Mouse (Mus musculus): ENCODE data around the gene Plekha5. TPM values are rescaled to one million over a fixed set of nuclear protein-coding genes. Genes with fewer than 3 reads are reported as not detected.
"Not testable (repeated sequence)": the region's sequence is repeated elsewhere in the genome, so short reads cannot be mapped to it uniquely, and the experiment has no call there.

Plekha5 gene
- total RNA-seq, 2 experiments from 2014 or later: 78.0 to 107 TPM

DNA sequence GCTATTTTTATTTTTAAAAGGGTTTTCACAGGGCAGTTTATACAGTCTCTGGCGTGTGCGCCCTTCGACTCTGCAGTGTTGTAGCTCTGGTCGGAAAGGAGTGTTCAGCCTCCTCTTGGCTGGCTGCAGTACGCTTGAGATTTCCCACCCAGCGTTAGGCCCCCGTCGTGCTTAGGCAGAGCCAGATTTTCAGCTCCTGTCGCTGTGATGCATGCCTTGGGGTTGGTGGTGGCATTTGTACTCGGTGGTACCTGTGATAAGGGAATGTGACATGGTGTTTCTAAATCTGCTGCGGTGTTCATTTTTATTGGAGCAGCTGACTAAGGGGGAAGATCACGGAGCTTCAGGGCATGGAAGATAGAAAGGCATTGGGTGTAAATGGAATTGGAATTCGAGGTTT lies 95.2 kb downstream of the Plekha5 start:
- no peak for DNase-seq (ENCODE audit: extremely low spot score in 1 of 2, low spot score in 1 of 2)

DNA sequence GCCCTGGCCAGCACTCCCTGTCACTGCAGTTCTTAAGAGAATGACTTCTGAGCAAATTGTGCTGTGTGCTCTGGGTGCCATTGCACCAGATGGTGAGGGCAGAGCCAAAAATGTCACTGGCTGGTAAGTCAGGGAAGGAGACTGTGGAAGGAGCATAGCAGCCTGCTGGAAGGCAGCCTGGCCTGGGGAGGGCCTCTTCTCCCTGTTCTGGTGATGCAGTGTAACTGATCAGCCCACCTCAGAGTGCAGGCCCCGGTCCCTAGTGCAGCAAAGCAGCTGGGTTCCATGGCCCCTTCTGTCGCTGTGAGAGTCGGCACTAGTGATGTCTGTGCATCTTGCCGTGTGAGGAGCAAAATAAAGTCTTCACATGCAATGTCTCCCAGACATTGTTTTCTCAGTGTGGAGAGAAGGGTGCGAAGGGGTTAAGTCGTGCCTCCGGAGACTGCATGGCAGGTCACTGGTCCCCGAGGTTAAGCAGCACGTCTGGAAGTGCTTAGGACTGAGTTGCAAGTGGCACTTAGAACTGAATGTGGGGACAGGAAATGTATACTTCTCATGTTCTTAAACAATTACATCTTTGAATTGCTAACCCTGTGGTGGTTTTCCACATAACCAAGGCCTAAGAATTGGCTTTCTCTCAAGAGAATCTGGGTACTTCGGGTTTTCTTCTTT lies 95.8 kb downstream of the Plekha5 start:
- DNase-seq (ENCODE audit: extremely low spot score in 1 of 2, low spot score in 1 of 2): no peak

- no peak for DNase-seq (ENCODE audit: extremely low spot score in 1 of 2, low spot score in 1 of 2)
Measured at GRCm38 (mm10) chr6:140520961-140521360, 97.1 kb downstream of the Plekha5 start.

- DNase-seq (ENCODE audit: extremely low spot score in 1 of 2, low spot score in 1 of 2): no peak
Measured at GRCm38 (mm10) chr6:140521832-140522231, 98.0 kb downstream of the Plekha5 start.

GRCm38 (mm10) chr6:140523600-140523999 lies 99.7 kb downstream of the Plekha5 start:
- DNase-seq (ENCODE audit: extremely low spot score in 1 of 2, low spot score in 1 of 2): no peak

DNA sequence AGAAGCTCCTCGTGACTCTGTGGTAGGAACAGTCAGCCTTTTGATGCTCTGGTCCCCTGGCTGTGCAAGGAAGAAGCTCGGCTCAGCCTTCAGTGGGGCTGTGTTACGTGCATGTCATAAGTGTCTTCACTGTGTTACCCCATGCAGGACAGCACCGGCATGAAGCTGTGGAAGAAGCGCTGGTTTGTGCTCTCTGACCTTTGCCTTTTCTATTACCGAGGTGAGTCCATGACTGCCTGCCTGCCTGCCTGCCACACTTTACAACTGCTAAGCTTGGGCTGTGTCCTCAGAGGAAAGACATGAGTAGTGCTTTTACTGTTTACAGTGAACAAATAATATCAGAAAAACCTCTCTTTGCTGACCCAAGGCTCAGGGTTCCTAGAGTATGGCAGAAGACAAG lies 104.6 kb downstream of the Plekha5 start:
- no peak for DNase-seq (ENCODE audit: extremely low spot score in 1 of 2, low spot score in 1 of 2)

GRCm38 (mm10) chr6:140532858-140533257 lies 109.0 kb downstream of the Plekha5 start:
- DNase-seq (ENCODE audit: extremely low spot score in 1 of 2, low spot score in 1 of 2): not testable (repeated sequence)

- no peak for DNase-seq (ENCODE audit: extremely low spot score in 1 of 2, low spot score in 1 of 2)
Measured at GRCm38 (mm10) chr6:140533606-140534005, 109.8 kb downstream of the Plekha5 start.

DNA sequence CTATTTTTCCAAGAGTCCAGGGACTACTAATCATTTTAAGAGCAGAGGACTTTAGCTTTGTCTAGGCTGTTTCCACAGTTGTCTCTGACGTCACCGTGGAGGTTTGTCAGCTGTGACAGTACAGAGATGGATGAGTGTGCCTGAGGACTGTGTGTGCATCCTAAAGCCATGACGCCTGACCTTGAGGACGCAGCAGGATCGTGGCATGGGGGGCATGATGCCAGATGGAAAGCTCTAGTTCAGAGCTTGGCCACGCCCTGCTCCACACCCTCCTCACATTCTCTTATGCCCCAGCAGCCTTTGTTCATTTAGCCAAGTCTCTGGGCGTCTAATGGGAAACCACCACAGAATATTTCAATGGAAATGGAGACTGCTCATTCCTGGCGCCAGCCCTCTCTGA lies 111.7 kb downstream of the Plekha5 start:
- no peak for DNase-seq (ENCODE audit: extremely low spot score in 1 of 2, low spot score in 1 of 2)

DNA sequence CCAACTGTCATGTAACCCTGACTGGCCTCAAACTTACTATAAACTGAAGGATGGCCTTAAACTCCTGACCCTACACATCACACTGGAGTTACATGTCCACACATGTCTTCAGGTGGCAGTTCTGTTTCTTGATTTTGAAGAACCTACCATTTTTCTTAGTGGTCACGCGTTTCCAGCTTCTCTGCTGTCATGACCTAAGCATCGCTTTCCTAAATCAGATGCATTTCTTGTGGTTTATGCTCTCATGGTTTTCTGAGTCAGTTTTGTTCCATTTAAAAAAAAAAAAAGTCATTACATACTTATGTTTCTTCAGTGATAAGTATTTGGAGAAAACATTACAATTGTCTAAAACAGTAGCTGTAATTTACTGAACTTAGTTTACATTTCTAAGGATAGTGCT lies 118.1 kb downstream of the Plekha5 start:
- DNase-seq (ENCODE audit: extremely low spot score in 1 of 2, low spot score in 1 of 2): no peak

GRCm38 (mm10) chr6:140543005-140543794 lies 119.3 kb downstream of the Plekha5 start:
- DNase-seq (ENCODE audit: extremely low spot score in 1 of 2, low spot score in 1 of 2): no peak

DNA sequence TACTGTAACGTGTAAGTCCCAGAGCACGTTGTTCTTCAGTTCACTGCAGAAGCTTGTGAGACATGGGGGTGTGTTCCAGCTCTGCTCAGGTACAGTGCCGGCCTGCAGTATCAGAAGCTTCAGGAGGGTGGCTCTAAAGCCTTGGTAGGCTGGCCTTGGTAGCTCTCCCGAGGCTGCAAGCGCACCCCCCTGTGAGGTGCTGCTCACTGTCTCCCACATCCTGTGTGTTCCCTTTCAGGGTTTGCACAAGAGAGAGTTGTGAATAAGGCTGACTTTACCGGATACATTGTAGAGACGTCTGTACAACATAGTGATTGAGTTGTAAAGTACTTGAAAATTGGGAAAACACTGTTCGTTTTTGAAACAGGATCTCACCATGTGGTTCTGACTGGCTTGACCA lies 122.2 kb downstream of the Plekha5 start:
- no peak for DNase-seq (ENCODE audit: extremely low spot score in 1 of 2, low spot score in 1 of 2)

DNA sequence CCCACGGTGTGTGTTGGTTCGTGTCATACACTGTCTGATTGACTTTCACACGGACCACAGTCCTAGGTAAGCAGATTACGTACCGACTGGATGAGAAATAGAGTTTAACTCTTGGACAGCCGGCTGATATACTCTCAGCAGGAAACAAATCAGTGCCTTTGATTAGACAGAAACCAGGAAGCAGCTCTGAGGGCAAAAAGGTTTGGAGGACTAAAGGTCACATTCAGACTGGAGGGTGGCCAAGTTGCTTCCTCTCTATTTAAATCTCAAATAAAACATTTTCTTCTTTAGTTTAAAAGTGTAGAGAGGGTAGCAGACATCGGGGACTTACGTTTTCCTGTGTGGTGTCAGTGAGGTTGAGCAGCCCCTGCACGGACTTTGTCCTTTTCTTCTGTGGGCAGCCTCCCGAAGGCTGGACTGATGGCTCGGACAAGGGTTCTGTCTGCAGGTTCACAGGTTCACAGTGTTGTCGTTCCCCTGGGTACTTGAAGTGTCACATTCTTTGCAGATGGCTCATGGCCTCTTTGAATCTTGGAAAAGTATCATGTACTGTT lies 122.9 kb downstream of the Plekha5 start:
- DNase-seq (ENCODE audit: extremely low spot score in 1 of 2, low spot score in 1 of 2): no peak

GRCm38 (mm10) chr6:140547203-140547944 lies 123.5 kb downstream of the Plekha5 start:
- DNase-seq (ENCODE audit: extremely low spot score in 1 of 2, low spot score in 1 of 2): no peak

DNA sequence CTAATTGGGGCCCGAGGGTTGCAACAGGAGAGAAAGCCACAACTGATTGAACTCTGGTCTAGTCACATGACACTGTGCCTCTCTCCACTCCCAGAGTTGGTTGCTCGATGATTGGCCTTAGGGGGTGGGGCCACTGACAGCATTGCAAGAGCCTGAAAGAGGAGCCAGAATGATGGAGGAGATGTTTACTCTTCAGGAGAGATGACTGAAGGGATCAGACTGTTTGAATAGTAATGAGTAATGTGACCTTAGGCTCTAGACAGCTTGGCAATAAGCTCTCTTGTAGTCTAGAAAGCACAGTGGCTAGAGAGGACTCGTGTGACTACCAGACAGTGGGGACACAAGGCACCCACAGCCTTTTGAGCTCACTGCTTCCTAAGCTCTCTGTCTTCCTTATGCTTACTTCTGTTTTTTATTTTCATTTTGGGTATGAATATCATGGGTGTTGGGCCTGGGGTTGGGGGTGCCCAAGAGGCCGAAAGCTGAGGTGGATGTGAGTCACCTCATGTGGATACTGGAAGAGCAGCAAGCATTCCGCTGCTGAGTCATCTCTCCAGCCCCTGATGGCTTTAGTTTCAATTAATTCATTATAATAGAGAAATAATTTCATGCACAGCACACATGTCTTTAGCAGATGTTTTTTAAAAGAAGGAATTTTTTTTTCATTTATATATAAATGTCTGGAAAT lies 124.4 kb downstream of the Plekha5 start:
- no peak for DNase-seq (ENCODE audit: extremely low spot score in 1 of 2, low spot score in 1 of 2)

DNA sequence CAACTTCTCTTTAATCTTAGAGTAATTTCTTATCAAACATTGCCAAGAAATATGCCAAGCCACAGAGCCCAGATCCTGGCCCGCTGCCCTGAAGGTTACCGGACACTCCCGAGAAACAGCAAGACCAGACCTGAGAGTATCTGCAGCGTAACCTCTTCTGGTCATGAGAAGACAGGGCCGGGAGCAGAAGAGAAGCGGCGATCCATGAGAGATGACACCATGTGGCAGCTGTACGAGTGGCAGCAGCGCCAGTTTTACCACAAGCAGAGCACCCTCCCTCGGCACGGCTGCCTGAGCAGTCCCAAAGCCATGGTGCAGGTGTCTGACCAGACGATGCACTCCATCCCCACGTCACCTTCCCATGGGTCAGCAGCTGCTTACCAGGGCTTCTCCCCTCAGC lies 126.9 kb downstream of the Plekha5 start:
- no peak for DNase-seq (ENCODE audit: extremely low spot score in 1 of 2, low spot score in 1 of 2)

GRCm38 (mm10) chr6:140554261-140554660 lies 130.4 kb downstream of the Plekha5 start:
- no peak for DNase-seq (ENCODE audit: extremely low spot score in 1 of 2, low spot score in 1 of 2)

GRCm38 (mm10) chr6:140559411-140559810 lies 135.6 kb downstream of the Plekha5 start:
- no peak for DNase-seq (ENCODE audit: extremely low spot score in 1 of 2, low spot score in 1 of 2)

GRCm38 (mm10) chr6:140561151-140561916 lies 137.5 kb downstream of the Plekha5 start:
- DNase-seq (ENCODE audit: extremely low spot score in 1 of 2, low spot score in 1 of 2): no peak
